Mouse (Mus musculus): ENCODE data around the gene Lrrc3. TPM values are rescaled to one million over a fixed set of nuclear protein-coding genes. Genes with fewer than 3 reads are reported as not detected.
A peak's percentile ranks its signal among the peaks of the same experiment; 100 is the strongest.

Gene Lrrc3
- polyA plus RNA-seq, 1 experiment from 2014 or later = 4.9 TPM

DNA sequence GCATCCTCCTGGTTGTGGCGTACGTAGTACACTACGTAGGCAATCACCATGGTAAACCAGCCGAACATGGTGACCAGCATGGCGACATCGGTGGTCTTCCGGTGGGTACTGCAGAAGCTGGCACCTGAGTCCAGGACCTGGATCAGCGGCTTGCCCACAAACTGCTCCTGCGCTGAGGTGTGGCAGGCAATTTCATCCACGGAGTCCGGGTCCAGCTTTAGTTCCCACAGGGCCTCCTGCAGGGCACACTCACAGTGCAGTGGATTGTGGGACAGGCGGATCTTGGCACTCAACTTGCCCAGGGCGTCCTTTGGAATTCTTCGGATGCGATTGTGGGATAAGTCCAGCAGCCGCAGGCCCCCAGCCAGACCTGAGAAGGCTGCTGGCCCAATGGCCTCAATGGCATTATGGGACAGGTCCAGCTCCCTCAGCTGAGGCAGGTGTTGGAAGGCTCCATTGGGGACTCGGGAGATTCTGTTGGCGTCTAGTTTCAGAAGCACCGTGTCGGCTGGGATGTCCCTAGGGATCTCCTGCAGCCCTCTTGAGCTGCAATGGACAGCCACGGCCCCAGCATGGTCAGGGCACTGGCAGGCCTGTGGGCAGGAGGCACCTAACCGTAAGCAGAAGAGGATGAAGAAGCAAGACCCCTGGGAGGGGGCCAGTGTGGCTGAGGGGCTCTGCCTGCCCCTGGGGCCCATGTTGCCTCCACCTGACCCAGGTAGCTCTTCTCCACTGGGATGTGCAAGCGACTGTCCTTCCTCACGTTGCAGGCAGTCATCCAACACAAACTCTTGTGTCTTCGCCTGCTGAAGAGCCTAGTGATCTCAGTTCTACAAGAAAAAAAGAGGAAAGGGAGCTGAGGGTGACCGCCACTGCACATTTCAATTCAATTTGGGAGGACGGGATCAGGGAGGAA, 1.2 kb downstream of the Lrrc3 start:
- Histone ChIP-seq H3K9me3 (no peaks in the 10 kb centered on the region; the same call in 1 of the 2 replicates), H3K27me3 (ENCODE audit: insufficient read depth, poor library complexity, severe bottlenecking) (peaks cover 22% of the 10 kb centered on the region), H3K4me3 (peak overlapping the region; percentile 77), H3K4me1 (peaks cover 30% of the 10 kb centered on the region), H3K27ac (no peak overlapping the region), H3K36me3 (0 out of 2 replicates have a peak, but pooled peaks cover 3% of the 10 kb centered on the region)
- DNase-seq (ENCODE audit: low spot score) = no peak
- 81% methylated on average over 27 of the region's 27 CpGs for WGBS

DNA sequence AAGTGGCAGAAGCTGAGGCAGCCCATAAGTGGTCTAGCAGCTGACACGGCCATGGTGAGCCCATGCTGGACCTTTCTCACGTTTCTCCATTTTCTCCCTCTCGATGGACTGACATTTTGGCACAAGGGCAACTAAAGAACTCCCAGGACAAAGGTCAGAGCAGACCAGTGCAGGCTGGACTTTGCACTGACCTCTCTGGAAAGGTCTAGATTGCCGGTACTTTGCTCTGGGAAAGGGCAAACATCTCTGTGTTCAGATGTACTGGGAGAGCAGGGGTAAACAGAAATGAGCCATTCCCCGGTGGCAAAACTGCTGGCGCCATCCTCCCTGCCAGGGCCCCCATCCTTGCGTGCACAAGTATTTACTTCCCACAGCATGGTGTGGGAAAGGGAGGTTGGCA, 2.2 kb downstream of the Lrrc3 start:
- Histone ChIP-seq H3K27me3 (ENCODE audit: insufficient read depth, poor library complexity, severe bottlenecking) (peaks cover 22% of the 10 kb centered on the region), H3K4me1 (peaks cover 40% of the 10 kb centered on the region), H3K4me3 (no peak overlapping the region), H3K9me3 (no peaks in the 10 kb centered on the region), H3K27ac (no peak overlapping the region), H3K36me3 (0 out of 2 replicates have a peak, but pooled peaks cover 3% of the 10 kb centered on the region)
- DNase-seq (ENCODE audit: low spot score) = no peak
- WGBS = 85% methylated on average over 7 of the region's 7 CpGs

DNA sequence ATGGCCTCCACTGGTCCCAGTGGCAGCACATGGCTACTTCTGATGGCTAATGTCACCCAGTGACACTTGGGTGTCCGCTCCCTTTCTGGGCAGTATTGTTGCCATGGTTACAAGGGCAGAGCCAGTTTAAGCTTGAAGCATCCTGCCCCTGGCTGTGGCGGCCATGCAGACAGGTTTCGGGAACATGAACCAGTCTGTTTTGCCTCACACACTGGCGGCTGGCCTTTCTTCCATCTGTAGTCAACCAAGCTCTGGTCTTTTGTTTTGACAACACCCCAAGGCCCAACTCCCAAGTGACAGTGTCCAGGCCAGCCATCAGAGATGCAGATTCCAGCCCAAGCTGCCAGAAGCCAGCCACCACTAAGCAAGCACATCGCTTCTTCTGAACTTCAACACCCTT, 6.8 kb downstream of the Lrrc3 start:
- Histone ChIP-seq H3K27me3 (ENCODE audit: insufficient read depth, poor library complexity, severe bottlenecking) (peaks cover 7% of the 10 kb centered on the region), H3K4me1 (peaks cover 20% of the 10 kb centered on the region; the same call in 1 of the 2 replicates), H3K27ac (0 out of 2 replicates have a peak overlapping the region, but pooled peaks have one; percentile 31), H3K4me3 (no peak overlapping the region), H3K36me3 (no peaks in the 10 kb centered on the region), H3K9me3 (no peaks in the 10 kb centered on the region)
- WGBS = 33% methylated on average over 5 of the region's 5 CpGs
- peak; percentile 82 for DNase-seq (ENCODE audit: low spot score)

DNA sequence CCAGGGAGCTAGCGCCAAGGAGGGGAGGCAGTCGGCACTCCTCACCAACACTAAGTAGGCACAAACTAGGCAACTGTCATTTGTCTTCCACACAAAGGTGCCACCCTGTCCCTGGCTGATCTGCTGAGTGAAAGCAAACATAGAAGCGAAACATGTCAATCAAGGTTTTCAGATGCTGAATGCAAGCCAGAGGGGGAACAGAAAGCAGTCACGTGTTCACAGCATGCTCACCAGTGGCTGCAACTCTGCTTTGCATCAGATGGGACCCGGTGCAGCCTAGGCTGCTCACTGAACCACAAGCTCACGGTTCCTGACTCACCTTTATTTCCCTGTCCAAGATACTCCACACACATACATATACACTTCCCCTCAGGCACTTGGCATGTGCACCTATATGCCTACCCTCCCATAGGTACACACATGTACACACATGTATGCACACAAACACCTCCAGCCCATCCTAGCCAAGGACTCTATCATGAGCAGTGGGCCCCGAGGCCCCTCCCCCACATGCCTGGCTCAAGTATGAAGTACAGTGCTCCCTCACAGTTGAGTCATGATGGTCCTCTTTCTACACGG, 11.3 kb downstream of the Lrrc3 start:
- no peaks in the 10 kb centered on the region for H3K36me3 ChIP-seq
- WGBS = 81% methylated on average over 8 of the region's 8 CpGs

GRCm38 (mm10) chr10:77886007-77886747, 16.2 kb downstream of the Lrrc3 start:
- Histone ChIP-seq H3K36me3 (no peaks in the 10 kb centered on the region), H3K27me3 (ENCODE audit: insufficient read depth, poor library complexity, severe bottlenecking) (peaks cover 14% of the 10 kb centered on the region; the same call in 1 of the 2 replicates), H3K4me3 (no peak overlapping the region), H3K27ac (no peak overlapping the region), H3K9me3 (peaks cover 5% of the 10 kb centered on the region), H3K4me1 (no peaks in the 10 kb centered on the region)
- 44% methylated on average over 12 of the region's 12 CpGs for WGBS
- DNase-seq (ENCODE audit: low spot score) = no peak

More for the DNA sequence above, 11.3 kb downstream of the Lrrc3 start:
- peaks cover 12% of the 10 kb centered on the region; the same call in 1 of the 2 replicates for H3K4me1 ChIP-seq
- no peak overlapping the region for H3K4me3 ChIP-seq
- H3K9me3 ChIP-seq = peaks cover 5% of the 10 kb centered on the region
- peaks cover 12% of the 10 kb centered on the region; the same call in 1 of the 2 replicates for H3K27me3 ChIP-seq (ENCODE audit: insufficient read depth, poor library complexity, severe bottlenecking)
- no peak overlapping the region for H3K27ac ChIP-seq
- no peak for DNase-seq (ENCODE audit: low spot score)

DNA sequence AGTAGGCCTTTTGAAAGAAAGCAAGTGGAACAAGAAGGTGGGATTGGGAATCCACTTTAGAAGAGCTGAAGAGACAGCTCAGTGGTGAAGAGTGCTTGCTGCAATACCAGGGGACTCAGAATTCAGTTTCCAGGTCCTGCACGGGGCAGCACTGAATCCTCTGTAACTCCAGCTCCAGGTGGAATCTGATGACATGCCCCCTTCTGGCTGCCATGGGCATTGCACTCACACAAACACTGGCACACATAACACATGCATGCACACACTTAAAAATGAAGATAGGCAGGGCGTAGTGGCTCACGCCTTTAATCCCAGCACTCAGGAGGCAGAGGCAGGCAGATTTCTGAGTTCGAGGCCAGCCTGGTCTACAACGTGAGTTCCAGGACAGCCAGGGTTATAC, 19.8 kb downstream of the Lrrc3 start:
- Histone ChIP-seq H3K36me3 (no peaks in the 10 kb centered on the region), H3K27ac (no peak overlapping the region), H3K4me1 (no peaks in the 10 kb centered on the region), H3K4me3 (no peak overlapping the region), H3K27me3 (ENCODE audit: insufficient read depth, poor library complexity, severe bottlenecking) (peaks cover 14% of the 10 kb centered on the region; the same call in 1 of the 2 replicates), H3K9me3 (no peaks in the 10 kb centered on the region)
- DNase-seq (ENCODE audit: low spot score) = no peak
- 79% methylated on average over 5 of the region's 5 CpGs for WGBS

DNA sequence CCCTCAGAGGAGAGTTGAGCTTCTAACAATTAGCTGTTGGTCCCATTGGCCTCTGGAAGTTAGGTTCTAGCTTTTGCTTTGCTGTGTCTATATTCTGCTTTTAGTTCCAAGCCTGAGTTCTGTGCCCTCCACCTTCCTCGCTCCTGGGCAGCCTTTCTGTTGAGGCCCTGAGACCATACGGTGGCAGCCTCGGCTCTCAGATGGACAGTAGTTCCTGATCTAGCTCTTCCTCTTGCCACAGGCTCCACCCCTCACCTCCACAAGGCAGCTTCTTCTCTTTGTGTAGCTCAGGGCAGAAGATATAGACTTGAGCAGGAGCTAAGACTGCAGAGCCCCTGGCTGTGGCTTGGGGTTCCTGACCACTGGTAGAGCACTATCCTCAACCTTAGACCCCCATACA, 22.0 kb downstream of the Lrrc3 start:
- Histone ChIP-seq H3K4me3 (no peak overlapping the region), H3K27ac (no peak overlapping the region), H3K4me1 (no peaks in the 10 kb centered on the region), H3K9me3 (no peaks in the 10 kb centered on the region), H3K36me3 (no peaks in the 10 kb centered on the region), H3K27me3 (ENCODE audit: insufficient read depth, poor library complexity, severe bottlenecking) (no peaks in the 10 kb centered on the region; the same call in 1 of the 2 replicates)
- no peak for DNase-seq (ENCODE audit: low spot score)
- WGBS = 67% methylated on average over 3 of the region's 3 CpGs

DNA sequence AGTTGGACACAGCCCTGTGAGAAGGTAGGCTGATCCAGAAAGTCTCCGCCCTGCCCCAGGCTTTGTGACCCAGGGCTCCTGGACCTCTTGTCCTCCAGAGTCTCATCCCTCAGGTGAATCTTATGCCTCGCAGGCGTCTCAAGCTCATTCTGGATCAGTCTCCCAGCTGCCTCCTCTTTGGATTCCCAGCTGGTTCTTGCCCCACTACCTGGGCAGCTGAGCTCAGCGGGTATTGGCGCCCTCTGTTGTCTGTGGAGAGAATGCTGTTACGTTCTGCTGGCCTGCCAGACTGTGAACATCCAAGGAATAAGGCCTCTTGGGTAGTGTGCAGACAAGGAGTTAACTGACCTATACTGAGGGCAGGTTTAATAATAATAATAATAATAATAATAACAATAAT, 23.4 kb downstream of the Lrrc3 start:
- 61% methylated on average over 6 of the region's 6 CpGs for WGBS
- no peak overlapping the region for H3K4me3 ChIP-seq
- no peaks in the 10 kb centered on the region for H3K36me3 ChIP-seq
- no peaks in the 10 kb centered on the region; the same call in 1 of the 2 replicates for H3K27me3 ChIP-seq (ENCODE audit: insufficient read depth, poor library complexity, severe bottlenecking)
- no peaks in the 10 kb centered on the region for H3K9me3 ChIP-seq
- no peak overlapping the region for H3K27ac ChIP-seq
- DNase-seq (ENCODE audit: low spot score) = no peak
- no peaks in the 10 kb centered on the region for H3K4me1 ChIP-seq

DNA sequence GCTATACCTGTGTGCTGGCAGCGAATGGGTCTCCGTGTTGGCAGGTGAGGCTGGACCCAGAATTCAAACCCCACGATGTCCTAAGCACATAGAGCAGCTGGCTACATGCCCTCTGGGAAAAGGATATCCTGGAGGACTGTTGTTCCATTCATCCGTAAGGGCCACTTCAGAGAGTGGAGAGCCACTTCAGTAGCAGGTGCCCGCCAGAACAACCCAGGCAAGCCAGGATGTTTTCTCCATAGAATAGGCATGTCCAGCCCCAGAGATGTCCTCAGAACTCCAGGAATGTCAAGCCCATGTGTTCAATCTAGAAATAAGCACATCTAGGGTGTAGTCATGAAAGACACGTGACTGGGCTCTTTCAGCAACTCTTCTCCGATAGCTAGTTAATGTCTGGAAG, 32.7 kb downstream of the Lrrc3 start:
- WGBS = 78% methylated on average over 7 of the region's 7 CpGs
- Histone ChIP-seq H3K4me1 (peaks cover 4% of the 10 kb centered on the region; the same call in 1 of the 2 replicates), H3K36me3 (no peaks in the 10 kb centered on the region), H3K27me3 (ENCODE audit: insufficient read depth, poor library complexity, severe bottlenecking) (no peaks in the 10 kb centered on the region), H3K27ac (no peak overlapping the region), H3K9me3 (no peaks in the 10 kb centered on the region), H3K4me3 (no peak overlapping the region)
- no peak for DNase-seq (ENCODE audit: low spot score)

DNA sequence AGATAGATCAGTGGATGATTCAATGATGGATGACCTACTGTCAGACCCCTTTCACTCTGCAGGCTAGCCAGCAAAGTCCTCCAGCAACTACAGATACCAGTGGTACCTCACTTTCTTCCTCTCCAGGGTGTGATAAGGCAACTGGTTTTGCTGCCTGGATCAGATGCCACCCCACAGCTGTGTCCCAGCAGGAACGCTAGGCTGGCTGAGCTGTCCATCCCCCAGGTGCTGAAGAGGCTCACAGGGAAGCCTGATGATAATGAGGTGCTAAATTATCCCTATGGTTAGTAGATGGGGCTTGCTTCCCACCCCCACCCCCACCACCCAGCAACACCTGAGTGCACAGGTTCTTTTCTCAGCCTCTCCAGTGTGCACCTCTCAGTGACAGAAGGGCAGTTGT, 34.8 kb downstream of the Lrrc3 start:
- peaks cover 6% of the 10 kb centered on the region; the same call in 1 of the 2 replicates for H3K4me1 ChIP-seq
- WGBS = 0% methylated on average over 1 of the region's 1 CpGs
- H3K27ac ChIP-seq = no peak overlapping the region
- H3K4me3 ChIP-seq = no peak overlapping the region
- no peaks in the 10 kb centered on the region for H3K36me3 ChIP-seq
- no peak for DNase-seq (ENCODE audit: low spot score)
- no peaks in the 10 kb centered on the region for H3K27me3 ChIP-seq (ENCODE audit: insufficient read depth, poor library complexity, severe bottlenecking)
- H3K9me3 ChIP-seq = no peaks in the 10 kb centered on the region

- Histone ChIP-seq H3K4me1 (peaks cover 6% of the 10 kb centered on the region; the same call in 1 of the 2 replicates), H3K9me3 (no peaks in the 10 kb centered on the region), H3K36me3 (no peaks in the 10 kb centered on the region), H3K27me3 (ENCODE audit: insufficient read depth, poor library complexity, severe bottlenecking) (0 out of 2 replicates have a peak, but pooled peaks cover 8% of the 10 kb centered on the region), H3K4me3 (peak overlapping the region; percentile 42), H3K27ac (no peak overlapping the region)
- 34% methylated on average over 11 of the region's 11 CpGs for WGBS
- no peak for DNase-seq (ENCODE audit: low spot score)
Observed at GRCm38 (mm10) chr10:77864762-77865143, 37.6 kb downstream of the Lrrc3 start.

DNA sequence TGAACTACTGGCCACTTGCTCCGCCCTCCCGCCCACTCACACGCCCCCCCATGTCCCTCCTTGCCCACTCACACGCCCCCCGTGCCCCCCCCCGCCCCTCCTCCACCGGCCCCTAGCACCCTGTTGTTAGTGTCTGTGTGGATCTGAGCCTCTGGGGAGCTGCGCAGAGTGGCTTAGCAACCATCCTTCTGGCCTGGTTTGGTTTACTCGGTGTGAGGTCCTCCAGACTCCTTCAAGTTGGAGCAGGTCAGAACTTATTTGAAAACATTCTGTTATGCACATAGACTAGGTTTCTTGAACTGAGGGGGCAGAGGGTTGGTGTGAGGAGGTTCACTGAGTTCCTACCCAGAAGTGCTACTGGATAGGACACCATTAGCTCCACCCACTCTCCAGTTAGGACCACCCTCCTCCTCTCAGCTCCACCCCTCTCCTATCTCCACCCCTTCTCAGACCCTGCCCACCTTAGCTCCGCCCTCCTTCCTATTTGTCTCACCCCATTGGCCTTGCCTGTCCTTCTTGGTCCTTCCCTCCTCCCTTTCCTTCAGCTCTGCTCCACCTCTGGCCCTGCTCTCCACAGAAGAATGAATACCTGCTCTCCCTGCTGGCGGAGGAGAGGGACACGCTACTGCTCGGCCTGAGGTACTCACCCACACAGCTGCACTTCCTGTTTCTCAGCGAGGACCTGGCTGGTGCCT, 38.1 kb downstream of the Lrrc3 start:
- Histone ChIP-seq H3K27me3 (ENCODE audit: insufficient read depth, poor library complexity, severe bottlenecking) (0 out of 2 replicates have a peak, but pooled peaks cover 8% of the 10 kb centered on the region), H3K36me3 (no peaks in the 10 kb centered on the region), H3K4me3 (peak overlapping the region; percentile 42), H3K9me3 (no peaks in the 10 kb centered on the region), H3K27ac (no peak overlapping the region), H3K4me1 (peaks cover 6% of the 10 kb centered on the region; the same call in 1 of the 2 replicates)
- no peak for DNase-seq (ENCODE audit: low spot score)
- 35% methylated on average over 14 of the region's 14 CpGs for WGBS
